Mouse (Mus musculus): Measurements from ENCODE around the gene Fgfr2. TPM values are rescaled to one million over a fixed set of nuclear protein-coding genes. Genes with fewer than 3 reads are reported as not detected.

Fgfr2 gene
- polyA plus RNA-seq, 1 experiment from 2014 or later: 93.4 TPM

GRCm38 (mm10) chr7:131817976-131818375, 1305.2 kb downstream of the Fgfr2 start:
- Histone ChIP-seq H3K27me3 (ENCODE audit: control insufficient read depth, insufficient read depth, low read length) (no peaks in the 10 kb centered on the region), H3K36me3 (ENCODE audit: control insufficient read depth, insufficient read depth, low read length) (no peaks in the 10 kb centered on the region), H3K9ac (ENCODE audit: low read length) (no peak overlapping the region), H3K27ac (ENCODE audit: low read length) (no peak overlapping the region), H3K4me1 (ENCODE audit: control insufficient read depth, insufficient read depth, low read length) (no peaks in the 10 kb centered on the region), H3K4me2 (ENCODE audit: low read depth, low read length) (no peak overlapping the region), H3K4me3 (replicated peaks; ENCODE audit: low read length) (no peak overlapping the region), H3K9me3 (replicated peaks; ENCODE audit: control insufficient read depth, low read length) (no peaks in the 10 kb centered on the region)
- WGBS: 79% methylated on average over 6 of the region's 6 CpGs
- ATAC-seq (ENCODE audit: insufficient read depth, low FRiP score): no peak

GRCm38 (mm10) chr7:131816641-131817040, 1306.5 kb downstream of the Fgfr2 start:
- Histone ChIP-seq H3K9me3 (replicated peaks; ENCODE audit: control insufficient read depth, low read length) (no peaks in the 10 kb centered on the region), H3K27ac (ENCODE audit: low read length) (no peak overlapping the region), H3K36me3 (ENCODE audit: control insufficient read depth, insufficient read depth, low read length) (no peaks in the 10 kb centered on the region), H3K9ac (ENCODE audit: low read length) (no peak overlapping the region), H3K4me3 (replicated peaks; ENCODE audit: low read length) (no peak overlapping the region), H3K4me2 (ENCODE audit: low read depth, low read length) (no peak overlapping the region), H3K4me1 (ENCODE audit: control insufficient read depth, insufficient read depth, low read length) (no peaks in the 10 kb centered on the region), H3K27me3 (ENCODE audit: control insufficient read depth, insufficient read depth, low read length) (no peaks in the 10 kb centered on the region)
- 59% methylated on average over 2 of the region's 2 CpGs for WGBS
- ATAC-seq (ENCODE audit: insufficient read depth, low FRiP score): no peak

- H3K27me3 ChIP-seq (ENCODE audit: control insufficient read depth, insufficient read depth, low read length): no peaks in the 10 kb centered on the region
- H3K4me2 ChIP-seq (ENCODE audit: low read depth, low read length): no peak overlapping the region
- no peak for ATAC-seq (ENCODE audit: insufficient read depth, low FRiP score)
- H3K27ac ChIP-seq (ENCODE audit: low read length): no peak overlapping the region
- H3K4me3 ChIP-seq (replicated peaks; ENCODE audit: low read length): no peak overlapping the region
- WGBS: 78% methylated on average over 6 of the region's 6 CpGs
- H3K9ac ChIP-seq (ENCODE audit: low read length): no peak overlapping the region
- no peaks in the 10 kb centered on the region for H3K36me3 ChIP-seq (ENCODE audit: control insufficient read depth, insufficient read depth, low read length)
- H3K9me3 ChIP-seq (replicated peaks; ENCODE audit: control insufficient read depth, low read length): no peaks in the 10 kb centered on the region
- no peaks in the 10 kb centered on the region for H3K4me1 ChIP-seq (ENCODE audit: control insufficient read depth, insufficient read depth, low read length)
Measured at GRCm38 (mm10) chr7:131812116-131812515, 1311.0 kb downstream of the Fgfr2 start.

GRCm38 (mm10) chr7:131810916-131811315, 1312.2 kb downstream of the Fgfr2 start:
- H3K9ac ChIP-seq (ENCODE audit: low read length): no peak overlapping the region
- H3K27me3 ChIP-seq (ENCODE audit: control insufficient read depth, insufficient read depth, low read length): no peaks in the 10 kb centered on the region
- no peak overlapping the region for H3K4me3 ChIP-seq (replicated peaks; ENCODE audit: low read length)
- H3K27ac ChIP-seq (ENCODE audit: low read length): no peak overlapping the region
- 55% methylated on average over 4 of the region's 4 CpGs for WGBS
- no peaks in the 10 kb centered on the region for H3K9me3 ChIP-seq (replicated peaks; ENCODE audit: control insufficient read depth, low read length)
- H3K4me1 ChIP-seq (ENCODE audit: control insufficient read depth, insufficient read depth, low read length): no peaks in the 10 kb centered on the region
- H3K4me2 ChIP-seq (ENCODE audit: low read depth, low read length): no peak overlapping the region
- no peak for ATAC-seq (ENCODE audit: insufficient read depth, low FRiP score)
- no peaks in the 10 kb centered on the region for H3K36me3 ChIP-seq (ENCODE audit: control insufficient read depth, insufficient read depth, low read length)

GRCm38 (mm10) chr7:131809584-131810181, 1313.5 kb downstream of the Fgfr2 start:
- Histone ChIP-seq H3K4me3 (replicated peaks; ENCODE audit: low read length) (no peak overlapping the region), H3K36me3 (ENCODE audit: control insufficient read depth, insufficient read depth, low read length) (no peaks in the 10 kb centered on the region), H3K27ac (ENCODE audit: low read length) (no peak overlapping the region), H3K4me2 (ENCODE audit: low read depth, low read length) (no peak overlapping the region), H3K9ac (ENCODE audit: low read length) (no peak overlapping the region), H3K27me3 (ENCODE audit: control insufficient read depth, insufficient read depth, low read length) (no peaks in the 10 kb centered on the region), H3K9me3 (replicated peaks; ENCODE audit: control insufficient read depth, low read length) (no peaks in the 10 kb centered on the region), H3K4me1 (ENCODE audit: control insufficient read depth, insufficient read depth, low read length) (no peaks in the 10 kb centered on the region)
- WGBS: 50% methylated on average over 5 of the region's 5 CpGs
- no peak for ATAC-seq (ENCODE audit: insufficient read depth, low FRiP score)

- Histone ChIP-seq H3K27ac (ENCODE audit: low read length) (no peak overlapping the region), H3K4me1 (ENCODE audit: control insufficient read depth, insufficient read depth, low read length) (no peaks in the 10 kb centered on the region), H3K9ac (ENCODE audit: low read length) (no peak overlapping the region), H3K9me3 (replicated peaks; ENCODE audit: control insufficient read depth, low read length) (no peaks in the 10 kb centered on the region), H3K36me3 (ENCODE audit: control insufficient read depth, insufficient read depth, low read length) (no peaks in the 10 kb centered on the region), H3K4me2 (ENCODE audit: low read depth, low read length) (no peak overlapping the region), H3K4me3 (replicated peaks; ENCODE audit: low read length) (no peak overlapping the region), H3K27me3 (ENCODE audit: control insufficient read depth, insufficient read depth, low read length) (no peaks in the 10 kb centered on the region)
- 25% methylated on average over 2 of the region's 2 CpGs for WGBS
- ATAC-seq (ENCODE audit: insufficient read depth, low FRiP score): no peak
Measured at GRCm38 (mm10) chr7:131807257-131807656, 1315.9 kb downstream of the Fgfr2 start.

GRCm38 (mm10) chr7:131805525-131806202, 1317.5 kb downstream of the Fgfr2 start:
- H3K4me1 ChIP-seq (ENCODE audit: control insufficient read depth, insufficient read depth, low read length): no peaks in the 10 kb centered on the region
- H3K4me2 ChIP-seq (ENCODE audit: low read depth, low read length): no peak overlapping the region

GRCm38 (mm10) chr7:131800416-131801045, 1322.6 kb downstream of the Fgfr2 start:
- 46% methylated on average over 6 of the region's 6 CpGs for WGBS
- Histone ChIP-seq H3K9me3 (replicated peaks; ENCODE audit: control insufficient read depth, low read length) (no peaks in the 10 kb centered on the region), H3K36me3 (ENCODE audit: control insufficient read depth, insufficient read depth, low read length) (no peaks in the 10 kb centered on the region), H3K4me3 (replicated peaks; ENCODE audit: low read length) (no peak overlapping the region), H3K27me3 (ENCODE audit: control insufficient read depth, insufficient read depth, low read length) (no peaks in the 10 kb centered on the region), H3K4me2 (ENCODE audit: low read depth, low read length) (no peak overlapping the region), H3K9ac (ENCODE audit: low read length) (no peak overlapping the region), H3K4me1 (ENCODE audit: control insufficient read depth, insufficient read depth, low read length) (no peaks in the 10 kb centered on the region), H3K27ac (ENCODE audit: low read length) (no peak overlapping the region)
- ATAC-seq (ENCODE audit: insufficient read depth, low FRiP score): no peak

More at GRCm38 (mm10) chr7:131805525-131806202, 1317.5 kb downstream of the Fgfr2 start:
- no peaks in the 10 kb centered on the region for H3K36me3 ChIP-seq (ENCODE audit: control insufficient read depth, insufficient read depth, low read length)
- no peak overlapping the region for H3K4me3 ChIP-seq (replicated peaks; ENCODE audit: low read length)
- H3K27ac ChIP-seq (ENCODE audit: low read length): no peak overlapping the region
- H3K9me3 ChIP-seq (replicated peaks; ENCODE audit: control insufficient read depth, low read length): no peaks in the 10 kb centered on the region
- 72% methylated on average over 9 of the region's 9 CpGs for WGBS
- ATAC-seq (ENCODE audit: insufficient read depth, low FRiP score): no peak
- no peaks in the 10 kb centered on the region for H3K27me3 ChIP-seq (ENCODE audit: control insufficient read depth, insufficient read depth, low read length)
- no peak overlapping the region for H3K9ac ChIP-seq (ENCODE audit: low read length)

GRCm38 (mm10) chr7:131797161-131797560, 1326.0 kb downstream of the Fgfr2 start:
- no peaks in the 10 kb centered on the region for H3K27me3 ChIP-seq (ENCODE audit: control insufficient read depth, insufficient read depth, low read length)
- H3K4me3 ChIP-seq (replicated peaks; ENCODE audit: low read length): no peak overlapping the region
- H3K9ac ChIP-seq (ENCODE audit: low read length): no peak overlapping the region
- no peaks in the 10 kb centered on the region for H3K4me1 ChIP-seq (ENCODE audit: control insufficient read depth, insufficient read depth, low read length)
- no peak overlapping the region for H3K27ac ChIP-seq (ENCODE audit: low read length)
- H3K4me2 ChIP-seq (ENCODE audit: low read depth, low read length): no peak overlapping the region
- no peak for ATAC-seq (ENCODE audit: insufficient read depth, low FRiP score)
- H3K36me3 ChIP-seq (ENCODE audit: control insufficient read depth, insufficient read depth, low read length): no peaks in the 10 kb centered on the region
- H3K9me3 ChIP-seq (replicated peaks; ENCODE audit: control insufficient read depth, low read length): no peaks in the 10 kb centered on the region
- 61% methylated on average over 6 of the region's 6 CpGs for WGBS

Data from stomach, embryonic 16.5 days (tissue).